Mouse (Mus musculus) layer of hippocampus, postnatal 25 days (tissue): Measurements from ENCODE around the gene Dnaaf1. TPM values are rescaled to one million over a fixed set of nuclear protein-coding genes. Genes with fewer than 3 reads are reported as not detected.

Experiments used
- DNase-seq, 2 experiments: peaks; one replicate each; pipeline ENCODE4 v3.0.0; 2022; ENCODE audit warnings: mixed read lengths in 2 of 2, low spot score in 1 of 2; ENCODE audit errors: extremely low spot score in 1 of 2
- total RNA-seq, 2 experiments: library from RNA; stranded (reverse); gene quantifications; 2 replicates each; pipeline ENCODE4 v1.2.3; 2021

The Dnaaf1 gene
- total RNA-seq, 2 experiments from 2014 or later: 0.12 to 0.22 TPM

DNA sequence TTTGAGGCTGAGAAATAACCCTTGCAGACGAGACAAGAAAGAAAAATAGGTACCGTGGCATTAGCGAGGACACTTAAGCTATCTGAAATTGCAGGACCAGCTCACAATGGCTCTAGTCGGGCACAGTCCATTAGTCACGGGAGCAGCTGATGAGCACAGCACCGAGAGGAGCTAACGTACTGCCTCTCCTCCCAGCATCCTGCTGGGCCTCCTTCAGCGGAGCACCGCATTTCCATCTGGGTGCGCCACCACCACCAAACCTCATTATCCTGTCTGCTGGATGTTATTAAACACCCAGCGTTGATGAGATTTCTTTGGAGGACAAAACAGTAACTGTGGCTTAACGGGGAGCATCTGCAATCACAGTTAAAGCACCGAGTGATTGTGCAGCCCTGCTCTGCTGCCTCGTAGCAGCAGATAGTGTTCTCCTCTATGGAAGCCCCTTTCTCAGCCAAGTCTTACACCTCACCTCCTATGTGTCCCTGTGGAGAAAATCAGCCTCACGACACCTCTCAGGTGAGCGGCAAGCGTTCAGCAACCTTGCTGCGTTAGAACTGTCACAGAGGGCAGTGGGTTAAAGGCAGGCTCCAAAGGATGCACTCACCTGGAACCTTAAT, 70.1 kb downstream of the Dnaaf1 start:
- DNase-seq: no peak

DNA sequence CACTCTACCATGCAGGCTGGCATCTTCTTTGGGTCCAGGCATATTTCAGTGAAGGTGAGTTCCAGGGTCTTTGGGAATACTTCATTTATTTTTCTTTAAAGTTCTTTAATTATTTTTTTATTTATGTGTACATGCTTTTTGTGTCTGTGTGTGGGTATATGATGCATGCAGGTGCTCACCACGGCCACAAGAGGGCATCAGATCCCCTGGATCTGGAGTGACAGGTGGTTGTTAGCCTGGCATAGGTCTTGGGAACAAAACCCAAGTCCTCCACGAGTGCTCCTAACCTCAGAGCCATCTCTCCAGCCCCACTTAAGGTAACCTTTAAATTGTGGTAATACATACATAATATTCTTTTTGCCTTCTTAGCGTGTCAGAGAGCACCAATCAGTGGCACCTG, 71.2 kb downstream of the Dnaaf1 start:
- DNase-seq: no peak

DNA sequence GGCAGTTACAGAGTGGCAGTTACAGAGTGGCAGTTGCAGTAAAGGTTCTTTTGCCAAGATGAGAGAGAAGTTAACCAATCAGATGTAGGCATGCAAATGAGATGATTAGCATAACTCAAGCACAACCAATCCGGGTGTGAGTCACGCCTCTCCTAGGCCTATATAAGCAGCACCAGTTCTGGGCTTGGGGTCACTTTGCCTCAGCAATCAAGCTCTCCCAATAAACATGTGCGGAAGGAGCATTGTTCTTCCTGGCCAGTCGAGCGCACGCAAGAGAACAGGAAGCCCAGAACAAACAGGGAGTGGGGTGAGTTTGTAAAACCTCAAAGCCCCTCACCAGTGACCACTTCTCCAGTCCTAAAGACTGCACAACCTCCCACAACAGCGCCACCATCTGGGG, 71.8 kb downstream of the Dnaaf1 start:
- DNase-seq: no peak

Other genes starting within 250 kb of the Dnaaf1 start
- gene Hsbp1, start 230.7 kb upstream of the Dnaaf1 start, total RNA-seq: 100 to 1,000 TPM; 364 to 405 TPM
- gene Mlycd, start 180.4 kb upstream of the Dnaaf1 start, total RNA-seq: 10 to 100 TPM; 28.7 to 30.0 TPM
- gene Osgin1, start 141.1 kb upstream of the Dnaaf1 start, total RNA-seq: under 1 TPM; 0.42 to 0.49 TPM
- gene Necab2, start 128.5 kb upstream of the Dnaaf1 start, total RNA-seq: 100 to 1,000 TPM; 101 to 115 TPM
- gene Slc38a8, start 73.5 kb upstream of the Dnaaf1 start, total RNA-seq: under 1 TPM; 0.23 to 0.44 TPM
- gene Mbtps1, start 16.5 kb upstream of the Dnaaf1 start, total RNA-seq: 10 to 100 TPM; 69.2 to 78.8 TPM
- gene Hsdl1, start 52 bp upstream of the Dnaaf1 start, total RNA-seq: 10 to 100 TPM; 42.8 to 46.7 TPM
- 10 to 100 TPM; 10.5 to 11.1 TPM for gene Taf1c, start 30.0 kb downstream of the Dnaaf1 start, total RNA-seq
- gene Adad2, start 37.5 kb downstream of the Dnaaf1 start, total RNA-seq: under 1 TPM in 1 of 2 experiments, not detected in 1; 0.39 TPM
- gene Kcng4, start 60.4 kb downstream of the Dnaaf1 start, total RNA-seq: 1 to 10 TPM; 3.4 to 4.6 TPM
- 1 to 10 TPM; 6.6 to 8.4 TPM for gene Wfdc1, start 91.1 kb downstream of the Dnaaf1 start, total RNA-seq
- gene Atp2c2, start 124.8 kb downstream of the Dnaaf1 start, total RNA-seq: 1 to 10 TPM; 1.8 to 1.9 TPM
- gene Tldc1, start 203.2 kb downstream of the Dnaaf1 start, total RNA-seq: 10 to 100 TPM; 14.1 to 17.0 TPM